In genomic region chr9:91385561-91386430, GRCm38 (mm10) we compare ENCODE assay signal across 16 mouse cellular contexts. TPM values are rescaled to one million over a fixed set of nuclear protein-coding genes. Genes with fewer than 3 reads are reported as not detected.
DNase-seq lines count a peak whose midpoint lies in the region; ATAC-seq and TF ChIP-seq lines count a peak whose summit lies in the region.
"Had no signal": no experiment of that assay in that cellular context is flagged by ENCODE, and none has a peak within 500 bp of the region (broad histone marks: within the 10 kb centered on the region; RNA-seq: fewer than 3 reads in every experiment).

No protein-coding gene starts in this region.

- no peak for TF ChIP-seq CTCF in lung, postnatal 0 days (IDR thresholded peaks at IDR 0.05)

- ATAC-seq in forebrain, embryonic 16.5 days: no peak
- ATAC-seq in limb, embryonic 11.5 days (ENCODE audit: insufficient number of reproducible peaks, low FRiP score, low TSS enrichment, low read depth): no peak
- no peak for ATAC-seq in neural tube, embryonic 12.5 days (ENCODE audit: low FRiP score, low read depth)
- no peak for ATAC-seq in lung, postnatal 0 days
- ATAC-seq in activated CD4-positive, CD25-positive, alpha-beta regulatory T cell, adult 4 months: no peak

- no peak overlapping the region for H3K4me3 ChIP-seq in forebrain, embryonic 16.5 days (replicated peaks; ENCODE audit: low read length)
- H3K4me3 ChIP-seq in limb, embryonic 11.5 days (ENCODE audit: low read depth, low read length): no peak overlapping the region
- no peak overlapping the region for H3K4me3 ChIP-seq in neural tube, embryonic 12.5 days
- H3K4me3 ChIP-seq in lung, postnatal 0 days (ENCODE audit: low read depth, low read length): no peak overlapping the region
- H3K4me3 ChIP-seq: kidney, embryonic 15.5 days had no signal

- H3K27ac ChIP-seq in forebrain, embryonic 16.5 days (ENCODE audit: low read length): peak overlapping the region; percentile 27
- H3K27ac ChIP-seq in limb, embryonic 11.5 days (replicated peaks; ENCODE audit: low read depth, low read length): no peak overlapping the region
- peak overlapping the region; percentile 32; the same call in 1 of the 2 replicates for H3K27ac ChIP-seq in neural tube, embryonic 12.5 days
- no peak overlapping the region for H3K27ac ChIP-seq in lung, postnatal 0 days (ENCODE audit: low read length)
- H3K27ac ChIP-seq: kidney, embryonic 15.5 days had no signal

- no peak overlapping the region for H3K4me2 ChIP-seq in forebrain, embryonic 16.5 days (ENCODE audit: low read length)
- no peak overlapping the region for H3K4me2 ChIP-seq in limb, embryonic 11.5 days (ENCODE audit: low read depth, severe bottlenecking)
- peak overlapping the region; percentile 81 for H3K4me2 ChIP-seq in neural tube, embryonic 12.5 days (replicated peaks)
- H3K4me2 ChIP-seq in lung, postnatal 0 days (replicated peaks; ENCODE audit: low read depth, low read length): no peak overlapping the region
- H3K4me2 ChIP-seq: heart, embryonic 11.5 days; kidney, embryonic 15.5 days had no signal

- H3K36me3 ChIP-seq in forebrain, embryonic 16.5 days (ENCODE audit: control insufficient read depth, insufficient read depth): no peaks in the 10 kb centered on the region
- no peaks in the 10 kb centered on the region for H3K36me3 ChIP-seq in limb, embryonic 11.5 days (ENCODE audit: control insufficient read depth, insufficient read depth, low read length)
- H3K36me3 ChIP-seq in neural tube, embryonic 12.5 days: no peaks in the 10 kb centered on the region
- H3K36me3 ChIP-seq in lung, postnatal 0 days (ENCODE audit: insufficient read depth, low read length): no peaks in the 10 kb centered on the region
- H3K36me3 ChIP-seq: G1E; kidney, embryonic 15.5 days had no signal

- peak; percentile 53 for DNase-seq in embryo, embryonic 10.5 days (ENCODE audit: low spot score)
- no peak for DNase-seq in embryo, embryonic 9.5 days (ENCODE audit: extremely low spot score)
- DNase-seq in limb, embryonic 11.5 days (ENCODE audit: low spot score): peak; percentile 30
- DNase-seq in lung, postnatal 0 days (ENCODE audit: low spot score): no peak
- no peak for DNase-seq in adrenal gland, postnatal 10 days
- DNase-seq: right cerebral cortex, postnatal 14 days; thymus, adult 2 months had no signal

- TF ChIP-seq EP300 in lung, postnatal 0 days (IDR thresholded peaks at IDR 0.05): no peak

- no peaks in the 10 kb centered on the region for H3K9me3 ChIP-seq in forebrain, embryonic 16.5 days (ENCODE audit: control insufficient read depth, low read length)
- H3K9me3 ChIP-seq in limb, embryonic 11.5 days (ENCODE audit: control insufficient read depth, low read length): no peaks in the 10 kb centered on the region
- H3K9me3 ChIP-seq in neural tube, embryonic 12.5 days: no peaks in the 10 kb centered on the region
- H3K9me3 ChIP-seq in lung, postnatal 0 days (ENCODE audit: low read length): no peaks in the 10 kb centered on the region
- H3K9me3 ChIP-seq: kidney, embryonic 15.5 days had no signal

- H3K4me1 ChIP-seq in forebrain, embryonic 16.5 days (replicated peaks; ENCODE audit: control insufficient read depth, insufficient read depth, low read length): peaks cover 12% of the 10 kb centered on the region
- no peaks in the 10 kb centered on the region for H3K4me1 ChIP-seq in limb, embryonic 11.5 days (ENCODE audit: control insufficient read depth, insufficient read depth, low read length)
- H3K4me1 ChIP-seq in neural tube, embryonic 12.5 days: peaks cover 28% of the 10 kb centered on the region
- peaks cover 4% of the 10 kb centered on the region; the same call in 1 of the 2 replicates for H3K4me1 ChIP-seq in lung, postnatal 0 days (ENCODE audit: insufficient read depth, low read depth, low read length)

- H3K9ac ChIP-seq in forebrain, embryonic 16.5 days (replicated peaks; ENCODE audit: low read depth, low read length): no peak overlapping the region
- H3K9ac ChIP-seq in limb, embryonic 11.5 days (ENCODE audit: low read length): no peak overlapping the region
- H3K9ac ChIP-seq in neural tube, embryonic 12.5 days: 0 out of 2 replicates have a peak overlapping the region, but pooled peaks have one; percentile 93
- no peak overlapping the region for H3K9ac ChIP-seq in lung, postnatal 0 days (replicated peaks; ENCODE audit: low read depth)
- H3K9ac ChIP-seq: kidney, embryonic 15.5 days had no signal

- H3K27me3 ChIP-seq in forebrain, embryonic 16.5 days (replicated peaks; ENCODE audit: control insufficient read depth, insufficient read depth, low read length): peaks cover 59% of the 10 kb centered on the region
- peaks cover 81% of the 10 kb centered on the region for H3K27me3 ChIP-seq in limb, embryonic 11.5 days (ENCODE audit: control insufficient read depth, insufficient read depth, low read length)
- peaks cover 69% of the 10 kb centered on the region for H3K27me3 ChIP-seq in neural tube, embryonic 12.5 days (replicated peaks)
- H3K27me3 ChIP-seq in lung, postnatal 0 days (replicated peaks; ENCODE audit: insufficient read depth, low read length): peaks cover 68% of the 10 kb centered on the region

- WGBS in forebrain, embryonic 16.5 days: 7% methylated on average over 8 of the region's 8 CpGs
- WGBS in limb, embryonic 11.5 days: 3% methylated on average over 8 of the region's 8 CpGs
- 2% methylated on average over 8 of the region's 8 CpGs for WGBS in neural tube, embryonic 12.5 days
- WGBS in lung, postnatal 0 days: 2% methylated on average over 8 of the region's 8 CpGs

RNA-seq across cellular contexts. Expression of gene Zic1, which starts 20.2 kb away (rescaled TPM):
- polyA plus RNA-seq in forebrain, embryonic 16.5 days (2015; fragmentation: Nextera tagmentation; extraction: Ambion mirVana): 4.5 and 8.0 TPM in 2 replicates
- polyA plus RNA-seq in limb, embryonic 11.5 days (2014; fragmentation: Nextera tagmentation; extraction: Ambion mirVana): 0.18 and 0.27 TPM in 2 replicates
- 19.0 and 19.9 TPM in 2 replicates for polyA plus RNA-seq in neural tube, embryonic 12.5 days (2016; fragmentation: Nextera tagmentation; extraction: Ambion mirVana)
- polyA plus RNA-seq in lung, postnatal 0 days (2015; fragmentation: Nextera tagmentation; extraction: Ambion mirVana): not detected in 2 replicates
- total RNA-seq in adrenal gland, postnatal 10 days (2021): under 1 TPM; 0.18 to 0.51 TPM
- polyA plus RNA-seq in activated CD4-positive, CD25-positive, alpha-beta regulatory T cell, adult 4 months (2017; shearing (Covaris generic)): not detected
- total RNA-seq: hematopoietic stem cell, adult 5-6 weeks; megakaryocyte, adult 5-6 weeks had no signal
- polyA plus RNA-seq: G1E; kidney, embryonic 15.5 days had no signal

RNA-seq across cellular contexts. Expression of gene Zic4, which starts 23.6 kb away (rescaled TPM):
- 28.3 and 47.6 TPM in 2 replicates for polyA plus RNA-seq in forebrain, embryonic 16.5 days (2015; fragmentation: Nextera tagmentation; extraction: Ambion mirVana)
- polyA plus RNA-seq in limb, embryonic 11.5 days (2014; fragmentation: Nextera tagmentation; extraction: Ambion mirVana): 0.34 and 0.37 TPM in 2 replicates
- 62.8 and 66.6 TPM in 2 replicates for polyA plus RNA-seq in neural tube, embryonic 12.5 days (2016; fragmentation: Nextera tagmentation; extraction: Ambion mirVana)
- polyA plus RNA-seq in lung, postnatal 0 days (2015; fragmentation: Nextera tagmentation; extraction: Ambion mirVana): not detected in 2 replicates
- not detected for total RNA-seq in adrenal gland, postnatal 10 days (2021)
- polyA plus RNA-seq in activated CD4-positive, CD25-positive, alpha-beta regulatory T cell, adult 4 months (2017; shearing (Covaris generic)): not detected
- total RNA-seq: hematopoietic stem cell, adult 5-6 weeks; megakaryocyte, adult 5-6 weeks had no signal
- polyA plus RNA-seq: G1E; heart, embryonic 11.5 days; kidney, embryonic 15.5 days; liver, embryonic 16.5 days; thymus, adult 2 months had no signal

Comparison
In these comparisons a context has a peak if more than half of its experiments do, and no peak if none do; other contexts are left out.
1. DNase-seq: peak in embryo, embryonic 10.5 days (single experiment) and limb, embryonic 11.5 days (single experiment); none in embryo, embryonic 9.5 days (single experiment), lung, postnatal 0 days (single experiment) and adrenal gland, postnatal 10 days (single experiment).
2. H3K27ac ChIP-seq: peak in forebrain, embryonic 16.5 days (single experiment) and neural tube, embryonic 12.5 days (single experiment); none in limb, embryonic 11.5 days (single experiment) and lung, postnatal 0 days (single experiment).
3. RNA of gene Zic4, which starts 23.6 kb away (polyA plus RNA-seq): 62.8 to 66.6 TPM in neural tube, embryonic 12.5 days and 28.3 to 47.6 TPM in forebrain, embryonic 16.5 days; 0.34 to 0.37 TPM in limb, embryonic 11.5 days, not detected in lung, postnatal 0 days and not detected in activated CD4-positive, CD25-positive, alpha-beta regulatory T cell, adult 4 months; every median in the first group is over 10 times any median in the second.